Mouse (Mus musculus): ENCODE measurements at regions not wholly inside any gene's neighbourhood (a gene's known extent, or its start where the extent isn't known, plus 50 kb on each side); places are given as distances from the start of the nearest gene placed in this dataset.

DNA sequence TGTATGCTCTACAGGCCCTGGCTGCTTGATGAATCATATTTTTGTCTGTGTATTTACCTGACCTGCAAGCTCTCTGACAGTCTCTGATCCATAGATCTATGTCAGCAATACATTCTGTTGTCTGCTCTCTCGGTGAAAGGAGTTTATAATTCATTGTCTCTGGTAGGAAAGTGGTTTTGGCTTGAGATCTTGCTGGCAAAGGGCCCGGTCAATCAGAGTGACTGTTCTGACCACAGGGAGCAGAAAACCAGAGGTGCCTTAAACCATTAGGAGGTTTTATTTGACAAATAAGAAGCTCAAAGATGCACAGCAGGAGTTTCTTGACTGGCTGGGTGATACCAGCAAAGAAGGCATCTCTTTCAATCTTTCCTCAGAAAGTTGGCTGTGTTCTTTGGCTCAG is 398.2 kb downstream of the Bckdhb start:
- TF ChIP-seq CTCF (IDR thresholded peaks at IDR 0.05; ENCODE audit: low read depth, low read length) (no peak), POLR2A (IDR thresholded peaks at IDR 0.05; ENCODE audit: insufficient read depth, low read length) (no peak)

Measured in ES-Bruce4 (cell line).